Mouse (Mus musculus): ENCODE measurements at regions not wholly inside any gene's neighbourhood (a gene's known extent, or its start where the extent isn't known, plus 50 kb on each side); places are given as distances from the start of the nearest gene placed in this dataset.
A peak's percentile ranks its signal among the peaks of the same experiment; 100 is the strongest.

GRCm38 (mm10) chr8:96362853-96363445 is 474.6 kb upstream of the Got2 start:
- Histone ChIP-seq H3K4me1 (ENCODE audit: control insufficient read depth, insufficient read depth, low read length) (no peaks in the 10 kb centered on the region), H3K27ac (ENCODE audit: insufficient read depth, low read length) (no peak overlapping the region), H3K4me3 (ENCODE audit: insufficient read depth, low read length) (no peak overlapping the region)
- TF ChIP-seq CTCF (IDR thresholded peaks at IDR 0.05; ENCODE audit: extremely low read depth, insufficient read depth, low read length), result no peak
- TF ChIP-seq POLR2A (IDR thresholded peaks at IDR 0.05; ENCODE audit: extremely low read depth, insufficient read depth, low read length), result no peak

- Histone ChIP-seq H3K4me1 (ENCODE audit: control insufficient read depth, insufficient read depth, low read length) (no peaks in the 10 kb centered on the region), H3K4me3 (ENCODE audit: insufficient read depth, low read length) (no peak overlapping the region), H3K27ac (ENCODE audit: insufficient read depth, low read length) (no peak overlapping the region)
- no peak for TF ChIP-seq POLR2A (IDR thresholded peaks at IDR 0.05; ENCODE audit: extremely low read depth, insufficient read depth, low read length)
- no peak for TF ChIP-seq CTCF (IDR thresholded peaks at IDR 0.05; ENCODE audit: extremely low read depth, insufficient read depth, low read length)
These were observed 462.3 kb upstream of the Got2 start for GRCm38 (mm10) chr8:96350531-96351069.

GRCm38 (mm10) chr8:96349503-96349902 is 461.2 kb upstream of the Got2 start:
- H3K27ac ChIP-seq (ENCODE audit: insufficient read depth, low read length), result no peak overlapping the region
- no peak overlapping the region for H3K4me3 ChIP-seq (ENCODE audit: insufficient read depth, low read length)
- no peaks in the 10 kb centered on the region for H3K4me1 ChIP-seq (ENCODE audit: control insufficient read depth, insufficient read depth, low read length)
- TF ChIP-seq CTCF (IDR thresholded peaks at IDR 0.05; ENCODE audit: extremely low read depth, insufficient read depth, low read length) (no peak), POLR2A (IDR thresholded peaks at IDR 0.05; ENCODE audit: extremely low read depth, insufficient read depth, low read length) (no peak)

GRCm38 (mm10) chr8:96340702-96341101 is 452.4 kb upstream of the Got2 start:
- Histone ChIP-seq H3K27ac (ENCODE audit: insufficient read depth, low read length) (no peak overlapping the region), H3K4me1 (ENCODE audit: control insufficient read depth, insufficient read depth, low read length) (no peaks in the 10 kb centered on the region), H3K4me3 (ENCODE audit: insufficient read depth, low read length) (no peak overlapping the region)
- TF ChIP-seq CTCF (IDR thresholded peaks at IDR 0.05; ENCODE audit: extremely low read depth, insufficient read depth, low read length), result no peak
- TF ChIP-seq POLR2A (IDR thresholded peaks at IDR 0.05; ENCODE audit: extremely low read depth, insufficient read depth, low read length), result no peak

- no peak overlapping the region for H3K4me3 ChIP-seq (ENCODE audit: insufficient read depth, low read length)
- no peak overlapping the region for H3K27ac ChIP-seq (ENCODE audit: insufficient read depth, low read length)
- no peaks in the 10 kb centered on the region for H3K4me1 ChIP-seq (ENCODE audit: control insufficient read depth, insufficient read depth, low read length)
- TF ChIP-seq CTCF (IDR thresholded peaks at IDR 0.05; ENCODE audit: extremely low read depth, insufficient read depth, low read length) (peak; percentile 30; the same call in 1 of the 2 replicates), POLR2A (IDR thresholded peaks at IDR 0.05; ENCODE audit: extremely low read depth, insufficient read depth, low read length) (no peak)
These were observed 430.0 kb upstream of the Got2 start for GRCm38 (mm10) chr8:96318367-96318766.

- Histone ChIP-seq H3K27ac (ENCODE audit: insufficient read depth, low read length) (no peak overlapping the region), H3K4me3 (ENCODE audit: insufficient read depth, low read length) (no peak overlapping the region), H3K4me1 (ENCODE audit: control insufficient read depth, insufficient read depth, low read length) (no peaks in the 10 kb centered on the region)
- TF ChIP-seq POLR2A (IDR thresholded peaks at IDR 0.05; ENCODE audit: extremely low read depth, insufficient read depth, low read length) (no peak), CTCF (IDR thresholded peaks at IDR 0.05; ENCODE audit: extremely low read depth, insufficient read depth, low read length) (no peak)
These were observed 420.8 kb upstream of the Got2 start for GRCm38 (mm10) chr8:96308989-96309718.

- TF ChIP-seq POLR2A (IDR thresholded peaks at IDR 0.05; ENCODE audit: extremely low read depth, insufficient read depth, low read length) (no peak), CTCF (IDR thresholded peaks at IDR 0.05; ENCODE audit: extremely low read depth, insufficient read depth, low read length) (no peak)
- Histone ChIP-seq H3K4me1 (ENCODE audit: control insufficient read depth, insufficient read depth, low read length) (no peaks in the 10 kb centered on the region), H3K4me3 (ENCODE audit: insufficient read depth, low read length) (no peak overlapping the region), H3K27ac (ENCODE audit: insufficient read depth, low read length) (no peak overlapping the region)
These were observed 408.3 kb upstream of the Got2 start for GRCm38 (mm10) chr8:96296643-96297042.

GRCm38 (mm10) chr8:96290740-96291139 is 402.4 kb upstream of the Got2 start:
- TF ChIP-seq POLR2A (IDR thresholded peaks at IDR 0.05; ENCODE audit: extremely low read depth, insufficient read depth, low read length) (no peak), CTCF (IDR thresholded peaks at IDR 0.05; ENCODE audit: extremely low read depth, insufficient read depth, low read length) (no peak)
- Histone ChIP-seq H3K4me3 (ENCODE audit: insufficient read depth, low read length) (no peak overlapping the region), H3K4me1 (ENCODE audit: control insufficient read depth, insufficient read depth, low read length) (no peaks in the 10 kb centered on the region), H3K27ac (ENCODE audit: insufficient read depth, low read length) (no peak overlapping the region)

GRCm38 (mm10) chr8:96289519-96289918 is 401.2 kb upstream of the Got2 start:
- H3K4me3 ChIP-seq (ENCODE audit: insufficient read depth, low read length), result no peak overlapping the region
- no peaks in the 10 kb centered on the region for H3K4me1 ChIP-seq (ENCODE audit: control insufficient read depth, insufficient read depth, low read length)
- no peak overlapping the region for H3K27ac ChIP-seq (ENCODE audit: insufficient read depth, low read length)
- no peak for TF ChIP-seq POLR2A (IDR thresholded peaks at IDR 0.05; ENCODE audit: extremely low read depth, insufficient read depth, low read length)
- no peak for TF ChIP-seq CTCF (IDR thresholded peaks at IDR 0.05; ENCODE audit: extremely low read depth, insufficient read depth, low read length)

- H3K4me3 ChIP-seq (ENCODE audit: insufficient read depth, low read length), result no peak overlapping the region
- no peak overlapping the region for H3K27ac ChIP-seq (ENCODE audit: insufficient read depth, low read length)
- H3K4me1 ChIP-seq (ENCODE audit: control insufficient read depth, insufficient read depth, low read length), result no peaks in the 10 kb centered on the region
- no peak for TF ChIP-seq POLR2A (IDR thresholded peaks at IDR 0.05; ENCODE audit: extremely low read depth, insufficient read depth, low read length)
- TF ChIP-seq CTCF (IDR thresholded peaks at IDR 0.05; ENCODE audit: extremely low read depth, insufficient read depth, low read length), result no peak
These were observed 400.2 kb upstream of the Got2 start for GRCm38 (mm10) chr8:96288525-96288924.
